Mouse (Mus musculus): ENCODE results near the gene Msi2. TPM values are rescaled to one million over a fixed set of nuclear protein-coding genes. Genes with fewer than 3 reads are reported as not detected.

Gene Msi2
- polyA plus RNA-seq, 1 experiment = 14.2 TPM

DNA sequence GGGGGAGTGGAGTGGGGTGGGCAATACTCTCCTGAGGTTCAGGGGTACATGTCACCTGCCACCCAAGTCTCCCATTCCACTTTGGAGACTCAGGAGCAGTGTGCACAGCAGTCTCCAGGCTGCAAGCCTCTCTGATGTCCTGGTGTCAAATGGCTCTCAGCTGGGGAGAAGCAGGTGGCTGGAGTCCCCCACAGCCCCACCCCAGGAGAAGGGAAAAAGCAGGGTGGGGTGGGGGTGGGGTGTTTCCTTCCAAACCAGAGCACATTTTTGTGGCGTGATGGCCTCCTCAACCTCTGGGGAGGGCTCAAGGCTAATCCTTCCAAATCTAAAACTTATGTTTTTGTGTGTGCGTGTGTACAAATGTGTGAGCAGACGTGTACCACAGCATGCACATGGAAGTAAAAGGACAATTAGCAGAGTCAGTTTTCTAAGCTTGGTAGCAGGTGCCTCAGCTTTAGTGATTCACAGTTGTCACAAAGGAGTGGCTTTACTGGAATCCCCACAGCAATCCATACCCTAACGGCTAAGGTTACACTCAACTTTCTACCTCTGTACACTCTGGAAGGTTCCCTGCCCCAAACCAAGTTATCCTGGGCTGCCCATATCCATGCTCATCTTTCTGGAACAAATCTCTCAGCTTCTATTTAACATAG lies 161.1 kb downstream of the Msi2 start:
- DNase-seq (ENCODE audit: low read depth in 1 of 2, low spot score in 2 of 2) = no peak
- H3K4me1 ChIP-seq (ENCODE audit: control insufficient read depth, insufficient read depth, insufficient read length) = peaks cover 16% of the 10 kb centered on the region; the same call in 1 of the 2 replicates
- no peak overlapping the region for H3K27ac ChIP-seq (ENCODE audit: insufficient read depth, low read length)
- no peak overlapping the region for H3K4me3 ChIP-seq (ENCODE audit: extremely low read depth, insufficient read depth, insufficient read length)
- TF ChIP-seq POLR2A (IDR thresholded peaks at IDR 0.05; ENCODE audit: low read depth, low read length) (no peak), CTCF (IDR thresholded peaks at IDR 0.05; ENCODE audit: extremely low read depth, insufficient read depth, insufficient read length, insufficient replicate concordance) (no peak)
- no peaks in the 10 kb centered on the region for H3K27me3 ChIP-seq (ENCODE audit: control insufficient read depth, insufficient read depth, low read length)
- WGBS = 68% methylated on average over 4 of the region's 4 CpGs
- H3K36me3 ChIP-seq (ENCODE audit: control insufficient read depth, insufficient read depth, low read length) = no peaks in the 10 kb centered on the region

DNA sequence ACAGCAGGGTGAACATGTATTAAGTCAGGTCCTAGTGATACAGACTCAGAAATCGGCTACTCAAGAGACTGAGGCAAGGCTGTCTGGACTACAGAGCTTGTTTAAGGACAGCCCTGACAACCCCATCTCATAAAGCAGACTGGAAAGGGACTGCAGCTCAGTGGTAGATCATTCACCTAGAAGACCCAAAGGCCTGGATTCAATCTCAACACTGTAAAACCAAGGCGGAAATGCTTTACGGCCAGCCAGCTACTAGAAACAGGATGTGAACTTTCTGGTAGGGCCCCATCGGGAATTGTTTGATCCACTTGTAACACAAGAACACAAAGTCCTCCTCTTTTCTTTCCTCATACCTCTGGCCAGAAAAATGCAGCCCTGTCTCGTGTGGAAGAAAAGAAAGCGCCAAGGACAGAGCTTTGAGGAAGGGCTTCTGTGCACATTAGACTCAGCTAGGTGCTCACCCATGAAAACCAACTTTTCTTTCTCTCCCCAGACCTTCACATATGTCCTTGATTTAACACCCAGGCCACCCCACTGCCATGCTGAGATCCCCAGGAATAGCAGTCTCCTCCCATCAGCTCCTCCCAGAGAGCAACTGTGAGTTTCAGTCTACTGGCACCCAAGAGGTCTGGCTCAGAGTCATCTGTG lies 162.3 kb downstream of the Msi2 start:
- Histone ChIP-seq H3K27me3 (ENCODE audit: control insufficient read depth, insufficient read depth, low read length) (no peaks in the 10 kb centered on the region), H3K4me1 (ENCODE audit: control insufficient read depth, insufficient read depth, insufficient read length) (peaks cover 24% of the 10 kb centered on the region; the same call in 1 of the 2 replicates), H3K27ac (ENCODE audit: insufficient read depth, low read length) (peak overlapping the region; percentile 52), H3K36me3 (ENCODE audit: control insufficient read depth, insufficient read depth, low read length) (no peaks in the 10 kb centered on the region), H3K4me3 (ENCODE audit: extremely low read depth, insufficient read depth, insufficient read length) (no peak overlapping the region)
- no peak for TF ChIP-seq POLR2A (IDR thresholded peaks at IDR 0.05; ENCODE audit: low read depth, low read length)
- no peak for TF ChIP-seq CTCF (IDR thresholded peaks at IDR 0.05; ENCODE audit: extremely low read depth, insufficient read depth, insufficient read length, insufficient replicate concordance)
- 18% methylated on average over 6 of the region's 6 CpGs for WGBS
- DNase-seq (ENCODE audit: low read depth in 1 of 2, low spot score in 2 of 2) = peak; percentile 33 to 55

DNA sequence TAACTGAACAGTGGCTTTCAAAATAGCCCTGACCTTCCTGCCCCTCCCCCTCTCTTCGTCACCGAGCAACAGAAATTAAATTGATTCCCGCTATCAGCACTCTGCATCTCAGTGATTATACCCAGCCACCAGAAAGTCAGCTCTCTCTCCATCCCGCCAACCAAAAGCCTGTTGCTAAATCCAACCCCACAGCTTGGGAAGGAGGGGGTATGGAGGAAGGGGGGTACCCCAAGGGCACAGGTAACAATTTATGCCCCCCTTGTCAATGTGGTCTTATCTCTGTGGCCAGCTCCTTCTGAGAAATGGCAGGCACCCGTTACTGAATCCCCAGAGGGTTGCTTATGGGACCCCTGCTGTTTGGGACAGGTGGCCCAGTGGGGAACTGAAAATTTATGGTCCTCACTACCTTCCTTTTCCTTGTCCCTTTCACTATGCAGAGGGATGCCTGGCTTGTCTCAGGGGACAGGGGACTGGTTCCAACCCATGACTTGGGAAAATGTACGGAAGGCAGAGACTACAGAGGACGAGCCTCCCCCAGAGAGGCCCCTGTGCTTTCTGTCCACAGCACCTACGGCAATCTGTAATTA lies 163.0 kb downstream of the Msi2 start:
- WGBS = 36% methylated on average over 8 of the region's 8 CpGs
- Histone ChIP-seq H3K36me3 (ENCODE audit: control insufficient read depth, insufficient read depth, low read length) (no peaks in the 10 kb centered on the region), H3K4me1 (ENCODE audit: control insufficient read depth, insufficient read depth, insufficient read length) (peaks cover 25% of the 10 kb centered on the region; the same call in 1 of the 2 replicates), H3K27me3 (ENCODE audit: control insufficient read depth, insufficient read depth, low read length) (no peaks in the 10 kb centered on the region), H3K4me3 (ENCODE audit: extremely low read depth, insufficient read depth, insufficient read length) (no peak overlapping the region), H3K27ac (ENCODE audit: insufficient read depth, low read length) (peak overlapping the region; percentile 4)
- no peak for DNase-seq (ENCODE audit: low read depth in 1 of 2, low spot score in 2 of 2)
- TF ChIP-seq CTCF (IDR thresholded peaks at IDR 0.05; ENCODE audit: extremely low read depth, insufficient read depth, insufficient read length, insufficient replicate concordance) (no peak), POLR2A (IDR thresholded peaks at IDR 0.05; ENCODE audit: low read depth, low read length) (no peak)

DNA sequence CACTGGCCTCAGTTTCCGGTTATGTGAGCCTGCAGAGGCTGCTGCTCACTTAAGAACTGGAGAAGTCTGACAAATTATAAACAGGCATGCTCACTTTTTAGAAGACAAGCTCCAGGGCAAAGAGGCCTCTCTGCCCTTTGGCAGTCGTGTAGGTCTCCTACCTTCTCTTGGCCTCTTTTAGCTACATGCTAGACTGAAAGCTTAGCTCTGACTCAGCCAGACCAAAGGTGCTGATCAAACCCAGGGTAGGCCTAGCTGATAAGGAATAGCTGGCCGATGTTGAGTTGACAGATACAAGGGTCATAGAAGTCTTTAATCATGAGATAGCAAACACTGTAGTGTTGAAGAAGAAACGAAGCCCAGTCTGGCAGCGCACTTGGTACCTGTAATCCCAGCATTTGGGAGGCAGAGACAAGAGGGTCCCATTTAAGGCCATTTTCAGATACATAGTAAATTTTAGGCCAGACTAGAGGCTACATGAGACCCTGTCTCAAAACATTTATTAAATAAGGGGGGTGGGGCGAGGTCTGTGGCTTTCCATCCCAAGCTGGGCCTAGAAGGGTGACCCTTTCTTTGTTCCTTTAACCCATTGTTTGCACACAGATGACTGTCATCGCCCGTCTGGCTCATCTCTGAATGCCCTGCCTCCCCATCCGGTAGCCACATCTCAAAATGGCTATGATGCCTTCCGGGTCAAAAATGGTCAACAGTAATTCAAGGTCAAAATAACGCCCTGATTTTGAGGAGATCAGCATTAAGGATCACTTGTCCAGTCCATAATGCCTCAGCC lies 164.6 kb downstream of the Msi2 start:
- Histone ChIP-seq H3K27me3 (ENCODE audit: control insufficient read depth, insufficient read depth, low read length) (no peaks in the 10 kb centered on the region), H3K27ac (ENCODE audit: insufficient read depth, low read length) (no peak overlapping the region), H3K36me3 (ENCODE audit: control insufficient read depth, insufficient read depth, low read length) (no peaks in the 10 kb centered on the region), H3K4me3 (ENCODE audit: extremely low read depth, insufficient read depth, insufficient read length) (no peak overlapping the region), H3K4me1 (ENCODE audit: control insufficient read depth, insufficient read depth, insufficient read length) (peaks cover 28% of the 10 kb centered on the region; the same call in 1 of the 2 replicates)
- DNase-seq (ENCODE audit: low read depth in 1 of 2, low spot score in 2 of 2) = no peak
- TF ChIP-seq CTCF (IDR thresholded peaks at IDR 0.05; ENCODE audit: extremely low read depth, insufficient read depth, insufficient read length, insufficient replicate concordance) (no peak), POLR2A (IDR thresholded peaks at IDR 0.05; ENCODE audit: low read depth, low read length) (no peak)
- WGBS = 82% methylated on average over 11 of the region's 11 CpGs

DNA sequence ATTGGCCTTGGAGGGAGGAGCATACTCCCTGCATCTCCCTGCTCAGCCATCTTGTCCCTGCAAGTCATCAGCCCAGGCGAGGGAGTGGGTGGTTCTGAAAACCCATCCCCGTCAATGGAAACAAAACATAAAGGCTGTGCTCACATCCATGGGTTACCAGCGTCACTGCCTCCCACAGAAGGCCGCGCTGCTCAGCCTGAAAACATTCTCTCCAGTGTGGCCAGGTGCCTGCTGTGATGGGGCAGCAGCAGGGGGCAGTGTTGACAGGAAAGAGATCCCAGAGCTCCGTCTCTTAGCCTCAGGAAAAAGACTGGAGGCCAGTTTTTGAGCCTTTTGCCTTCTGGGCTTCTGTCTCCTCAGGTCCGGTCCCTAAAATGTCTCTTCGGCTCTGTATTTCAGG lies 165.3 kb downstream of the Msi2 start:
- Histone ChIP-seq H3K4me1 (ENCODE audit: control insufficient read depth, insufficient read depth, insufficient read length) (peaks cover 26% of the 10 kb centered on the region; the same call in 1 of the 2 replicates), H3K27ac (ENCODE audit: insufficient read depth, low read length) (no peak overlapping the region; the same call in 1 of the 2 replicates), H3K27me3 (ENCODE audit: control insufficient read depth, insufficient read depth, low read length) (no peaks in the 10 kb centered on the region), H3K4me3 (ENCODE audit: extremely low read depth, insufficient read depth, insufficient read length) (no peak overlapping the region), H3K36me3 (ENCODE audit: control insufficient read depth, insufficient read depth, low read length) (no peaks in the 10 kb centered on the region)
- 71% methylated on average over 8 of the region's 8 CpGs for WGBS
- TF ChIP-seq POLR2A (IDR thresholded peaks at IDR 0.05; ENCODE audit: low read depth, low read length) = no peak
- peak; percentile 42; the same call in 1 of the 2 replicates for TF ChIP-seq CTCF (IDR thresholded peaks at IDR 0.05; ENCODE audit: extremely low read depth, insufficient read depth, insufficient read length, insufficient replicate concordance)
- DNase-seq (ENCODE audit: low read depth in 1 of 2, low spot score in 2 of 2) = peak in 1 of 2 experiments; percentile 56

DNA sequence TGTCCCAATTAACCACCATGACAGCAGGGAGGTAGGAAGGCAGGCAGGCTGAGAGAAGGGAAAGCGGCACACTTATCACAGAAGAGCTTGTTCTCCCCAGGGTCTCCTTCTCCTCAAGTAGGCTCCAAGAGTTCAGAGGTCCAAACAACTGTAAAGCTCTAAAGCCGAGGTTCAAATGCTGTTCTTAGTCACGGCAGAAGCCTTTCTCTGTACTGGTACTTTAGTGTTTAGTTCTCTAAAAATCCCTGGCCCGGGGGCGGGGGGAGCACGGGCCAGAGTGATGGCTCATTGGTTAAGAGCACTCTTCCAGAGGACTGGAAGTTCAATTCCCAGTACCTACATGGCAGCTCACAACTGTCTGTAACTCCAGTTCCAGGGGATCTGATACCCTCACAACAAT lies 165.9 kb downstream of the Msi2 start:
- WGBS = 62% methylated on average over 6 of the region's 6 CpGs
- TF ChIP-seq CTCF (IDR thresholded peaks at IDR 0.05; ENCODE audit: extremely low read depth, insufficient read depth, insufficient read length, insufficient replicate concordance) (no peak), POLR2A (IDR thresholded peaks at IDR 0.05; ENCODE audit: low read depth, low read length) (no peak)
- DNase-seq (ENCODE audit: low read depth in 1 of 2, low spot score in 2 of 2) = no peak
- Histone ChIP-seq H3K27ac (ENCODE audit: insufficient read depth, low read length) (no peak overlapping the region), H3K27me3 (ENCODE audit: control insufficient read depth, insufficient read depth, low read length) (no peaks in the 10 kb centered on the region), H3K36me3 (ENCODE audit: control insufficient read depth, insufficient read depth, low read length) (no peaks in the 10 kb centered on the region), H3K4me3 (ENCODE audit: extremely low read depth, insufficient read depth, insufficient read length) (no peak overlapping the region), H3K4me1 (ENCODE audit: control insufficient read depth, insufficient read depth, insufficient read length) (peaks cover 26% of the 10 kb centered on the region; the same call in 1 of the 2 replicates)
